ENCODE assay signal across 8 mouse cellular contexts in the genomic region with DNA sequence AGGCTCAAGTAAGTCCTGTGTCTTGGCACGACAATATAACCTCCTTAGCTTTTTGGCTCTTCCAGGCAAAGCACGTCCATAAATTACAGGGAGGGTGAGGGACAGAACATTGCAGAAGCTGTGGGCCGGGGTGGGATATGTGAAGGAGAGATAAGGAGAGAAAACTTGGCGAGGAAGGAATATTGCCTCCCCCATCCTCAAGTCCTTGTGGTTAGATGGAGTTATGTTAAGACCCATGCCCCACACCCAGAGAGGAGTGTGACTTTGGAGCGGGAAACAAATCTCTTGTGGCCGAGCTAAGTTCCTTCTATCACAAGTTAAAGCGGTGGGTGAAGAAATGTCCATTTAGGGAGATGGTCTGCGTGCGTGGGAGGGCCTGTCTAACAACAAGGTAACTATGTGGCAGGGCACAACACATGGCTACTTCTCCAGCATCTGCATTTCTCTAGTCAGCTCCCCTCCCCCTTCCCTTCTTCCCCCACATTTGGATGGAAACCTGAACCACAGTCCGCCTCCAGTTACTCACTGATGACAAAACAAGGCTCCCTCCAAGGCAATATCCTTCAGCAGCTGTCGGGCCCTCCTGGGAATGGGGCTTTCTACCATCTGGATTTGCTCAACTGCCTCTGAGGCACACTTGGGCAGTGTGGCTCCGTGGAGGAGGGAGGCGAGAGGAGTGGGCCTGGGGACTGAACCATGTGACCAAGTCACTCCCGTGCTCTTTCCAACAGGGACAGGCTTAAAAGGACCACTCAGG. TPM values are rescaled to one million over a fixed set of nuclear protein-coding genes. Genes with fewer than 3 reads are reported as not detected.
DNase-seq lines count a peak whose midpoint lies in the region; ATAC-seq and TF ChIP-seq lines count a peak whose summit lies in the region.

No protein-coding gene starts in this region.

- H3K9ac ChIP-seq in kidney, postnatal 0 days (ENCODE audit: low read depth, low read length) = no peak overlapping the region
- no peak overlapping the region for H3K9ac ChIP-seq in intestine, embryonic 15.5 days
- H3K9ac ChIP-seq in neural tube, embryonic 15.5 days (replicated peaks) = no peak overlapping the region

- H3K4me2 ChIP-seq in kidney, postnatal 0 days (ENCODE audit: low read length) = no peak overlapping the region
- H3K4me2 ChIP-seq in intestine, embryonic 15.5 days (replicated peaks) = no peak overlapping the region
- no peak overlapping the region for H3K4me2 ChIP-seq in neural tube, embryonic 15.5 days

- peak overlapping the region; percentile 77 for H3K27ac ChIP-seq in kidney, postnatal 0 days
- H3K27ac ChIP-seq in kidney, adult 2 months (ENCODE audit: insufficient read depth, low read depth, low read length) = no peak overlapping the region
- H3K27ac ChIP-seq in intestine, embryonic 15.5 days = peak overlapping the region; percentile 66
- no peak overlapping the region for H3K27ac ChIP-seq in neural tube, embryonic 15.5 days (replicated peaks)

- WGBS in kidney, postnatal 0 days = 21% methylated on average over 14 of the region's 14 CpGs
- 58% methylated on average over 14 of the region's 14 CpGs for WGBS in kidney, adult 2 months
- 39% methylated on average over 14 of the region's 14 CpGs for WGBS in intestine, embryonic 15.5 days
- 66% methylated on average over 14 of the region's 14 CpGs for WGBS in neural tube, embryonic 15.5 days

- no peak overlapping the region for H3K4me3 ChIP-seq in kidney, postnatal 0 days (replicated peaks; ENCODE audit: low read depth, low read length)
- H3K4me3 ChIP-seq in kidney, adult 2 months (ENCODE audit: insufficient read depth, low read depth, low read length) = no peak overlapping the region
- H3K4me3 ChIP-seq in intestine, embryonic 15.5 days (replicated peaks) = no peak overlapping the region
- H3K4me3 ChIP-seq in neural tube, embryonic 15.5 days (replicated peaks) = no peak overlapping the region

- DNase-seq in kidney, postnatal 0 days (ENCODE audit: low spot score) = peak; percentile 96
- DNase-seq in kidney, adult 2 months = no peak
- peak; percentile 82 for DNase-seq in gastrocnemius, adult 18-20 months (ENCODE audit: low spot score)
- no peak for DNase-seq in spleen, postnatal 4 days (ENCODE audit: low spot score in 2 of 2)
- DNase-seq in left cerebral cortex, adult 18-20 months (ENCODE audit: low spot score in 2 of 2) = no peak
- no peak for DNase-seq in cerebellum, postnatal 25 days

- TF ChIP-seq POLR2A in kidney, adult 2 months (IDR thresholded peaks at IDR 0.05; ENCODE audit: low read depth, low read length) = no peak

- no peak for TF ChIP-seq CTCF in kidney, postnatal 0 days (IDR thresholded peaks at IDR 0.05; ENCODE audit: low read depth)
- TF ChIP-seq CTCF in kidney, adult 2 months (conservative IDR thresholded peaks at IDR 0.05; ENCODE audit: insufficient read depth, insufficient read length, low read depth, low read length) = no peak

- H3K4me1 ChIP-seq in kidney, postnatal 0 days (replicated peaks; ENCODE audit: insufficient read depth, low read length) = 0 out of 2 replicates have a peak, but pooled peaks cover 2% of the 10 kb centered on the region
- no peaks in the 10 kb centered on the region for H3K4me1 ChIP-seq in kidney, adult 2 months (ENCODE audit: control insufficient read depth, insufficient read depth, low read length)
- peaks cover 26% of the 10 kb centered on the region; the same call in 1 of the 2 replicates for H3K4me1 ChIP-seq in intestine, embryonic 15.5 days (replicated peaks)
- H3K4me1 ChIP-seq in neural tube, embryonic 15.5 days = peaks cover 10% of the 10 kb centered on the region

- ATAC-seq in kidney, postnatal 0 days (replicated peaks; ENCODE audit: low FRiP score, low read depth) = peak; percentile 95
- peak; percentile 84 for ATAC-seq in intestine, embryonic 15.5 days
- ATAC-seq in neural tube, embryonic 15.5 days (ENCODE audit: low FRiP score) = peak; percentile 35; the same call in 1 of the 2 replicates

- no peaks in the 10 kb centered on the region for H3K27me3 ChIP-seq in kidney, postnatal 0 days (ENCODE audit: insufficient read depth, low read length)
- H3K27me3 ChIP-seq in kidney, adult 2 months (replicated peaks; ENCODE audit: control insufficient read depth, insufficient read depth, low read length) = no peaks in the 10 kb centered on the region
- H3K27me3 ChIP-seq in intestine, embryonic 15.5 days (replicated peaks) = no peaks in the 10 kb centered on the region
- no peaks in the 10 kb centered on the region for H3K27me3 ChIP-seq in neural tube, embryonic 15.5 days (replicated peaks)

- no peaks in the 10 kb centered on the region for H3K9me3 ChIP-seq in kidney, postnatal 0 days (replicated peaks; ENCODE audit: low read length)
- no peaks in the 10 kb centered on the region for H3K9me3 ChIP-seq in intestine, embryonic 15.5 days
- no peaks in the 10 kb centered on the region for H3K9me3 ChIP-seq in neural tube, embryonic 15.5 days (replicated peaks)

- H3K36me3 ChIP-seq in kidney, postnatal 0 days (ENCODE audit: insufficient read depth, low read length) = no peaks in the 10 kb centered on the region
- no peaks in the 10 kb centered on the region for H3K36me3 ChIP-seq in kidney, adult 2 months (ENCODE audit: control insufficient read depth, insufficient read depth, low read length)
- H3K36me3 ChIP-seq in intestine, embryonic 15.5 days = no peaks in the 10 kb centered on the region
- H3K36me3 ChIP-seq in neural tube, embryonic 15.5 days = no peaks in the 10 kb centered on the region

RNA-seq across cellular contexts. Expression of a gene that starts 56.7 kb away (rescaled TPM):
- polyA plus RNA-seq in kidney, postnatal 0 days (2015; fragmentation: Nextera tagmentation; extraction: Ambion mirVana) = 16.9 and 18.2 TPM in 2 replicates
- 9.7 and 11.4 TPM in 2 replicates for polyA plus RNA-seq in kidney, adult 2 months (2012; rRNA removed)
- not detected for total RNA-seq in gastrocnemius, adult 18-20 months (2021)
- 42.5 and 45.3 TPM in 2 replicates for polyA plus RNA-seq in intestine, embryonic 15.5 days (2015; fragmentation: Nextera tagmentation; extraction: Ambion mirVana)
- polyA plus RNA-seq in neural tube, embryonic 15.5 days (2015; fragmentation: Nextera tagmentation; extraction: Ambion mirVana) = 1.2 and 2.9 TPM in 2 replicates
- total RNA-seq in left cerebral cortex, adult 18-20 months (2021) = not detected

Comparison
In these comparisons a context has a peak if more than half of its experiments do, and no peak if none do; other contexts are left out.
1. DNase-seq: peak in kidney, postnatal 0 days (single experiment) and gastrocnemius, adult 18-20 months (single experiment); none in kidney, adult 2 months (single experiment), spleen, postnatal 4 days (0 of 2), left cerebral cortex, adult 18-20 months (0 of 2) and cerebellum, postnatal 25 days (0 of 2).
2. H3K27ac ChIP-seq: peak in kidney, postnatal 0 days (single experiment) and intestine, embryonic 15.5 days (single experiment); none in kidney, adult 2 months (single experiment) and neural tube, embryonic 15.5 days (single experiment).
3. ATAC-seq: peak in every context shown above with its lines; median percentile 95 in kidney, postnatal 0 days; 84 in intestine, embryonic 15.5 days; 35 in neural tube, embryonic 15.5 days.